12 mouse cellular contexts compared by ENCODE assay signal in the genomic region with DNA sequence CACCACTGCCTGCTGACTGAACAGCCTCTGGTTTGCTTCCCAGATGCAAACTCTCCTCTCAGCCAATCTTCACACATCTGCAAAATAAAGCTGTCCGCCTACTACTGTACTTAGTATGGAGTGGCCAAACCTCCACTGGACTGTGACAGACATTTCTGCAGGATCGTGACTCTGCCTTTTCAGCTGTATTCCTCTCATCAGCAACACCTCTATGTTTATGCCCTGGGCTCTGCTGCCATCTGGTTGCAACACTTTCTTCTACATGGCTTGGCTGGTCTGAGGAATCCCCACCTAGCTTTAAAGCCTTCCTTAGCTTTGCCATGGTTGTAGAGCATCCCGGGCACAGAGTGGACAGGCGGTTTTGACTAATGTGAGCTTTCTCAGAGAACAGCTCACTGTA. TPM values are rescaled to one million over a fixed set of nuclear protein-coding genes. Genes with fewer than 3 reads are reported as not detected.
DNase-seq lines count a peak whose midpoint lies in the region; ATAC-seq and TF ChIP-seq lines count a peak whose summit lies in the region.
"Had no signal": no experiment of that assay in that cellular context is flagged by ENCODE, and none has a peak within 500 bp of the region (broad histone marks: within the 10 kb centered on the region; RNA-seq: fewer than 3 reads in every experiment).

No protein-coding gene starts in this region.

- no peaks in the 10 kb centered on the region for H3K27me3 ChIP-seq in cerebellum, adult 2 months (ENCODE audit: control insufficient read depth, insufficient read depth, low read length)
- H3K27me3 ChIP-seq: embryonic facial prominence, embryonic 12.5 days; heart, embryonic 15.5 days had no signal

- ATAC-seq in granulocyte monocyte progenitor cell, adult 5-6 weeks (replicated peaks; ENCODE audit: poor library complexity, severe bottlenecking), result no peak

- peak; percentile 44 for DNase-seq in cerebellum, adult 2 months
- no peak for DNase-seq in cerebellum, adult 8-10 months
- DNase-seq in heart, postnatal 10 days, result peak; percentile 39 to 46
- no peak for DNase-seq in heart, postnatal 14 days
- DNase-seq in layer of hippocampus, adult 2 months (ENCODE audit: low spot score in 2 of 2), result no peak
- no peak for DNase-seq in layer of hippocampus, adult 9-11 months
- peak; percentile 46 for DNase-seq in 3134 (ENCODE audit: extremely low read depth, insufficient read length, low spot score)
- DNase-seq: lung, adult 18-20 months; thymus, postnatal 36 days had no signal

- TF ChIP-seq CTCF in cerebellum, adult 2 months (IDR thresholded peaks at IDR 0.05; ENCODE audit: borderline replicate concordance, insufficient read depth, low read depth, low read length), result peak; percentile 38; the same call in 1 of the 2 replicates
- peak; percentile 53 for TF ChIP-seq CTCF in layer of hippocampus, adult 2 months (conservative IDR thresholded peaks at IDR 0.05)

- no peak for TF ChIP-seq POLR2A in cerebellum, adult 2 months (IDR thresholded peaks at IDR 0.05; ENCODE audit: borderline replicate concordance, insufficient read depth, low read length)

- intact Hi-C loops in heart, postnatal 10 days (cut with DNase I), result no loop called here
- intact Hi-C loops in heart, postnatal 14 days (cut with DNase I), result no loop called here

- H3K4me3 ChIP-seq in cerebellum, adult 2 months (replicated peaks; ENCODE audit: insufficient read depth, low read depth, low read length), result no peak overlapping the region
- H3K4me3 ChIP-seq in layer of hippocampus, adult 2 months, result no peak overlapping the region
- H3K4me3 ChIP-seq: embryonic facial prominence, embryonic 12.5 days; heart, embryonic 15.5 days had no signal

- 61% methylated on average over 4 of the region's 4 CpGs for WGBS in cerebellum, adult 2 months

- no peak overlapping the region; the same call in 1 of the 2 replicates for H3K27ac ChIP-seq in cerebellum, adult 2 months (ENCODE audit: insufficient read depth, low read length)
- no peak overlapping the region for H3K27ac ChIP-seq in layer of hippocampus, adult 2 months
- H3K27ac ChIP-seq: embryonic facial prominence, embryonic 12.5 days; heart, embryonic 15.5 days had no signal

- H3K4me1 ChIP-seq in cerebellum, adult 2 months (ENCODE audit: control insufficient read depth, insufficient read depth, low read length), result peaks cover 15% of the 10 kb centered on the region

RNA-seq across cellular contexts. Expression of a gene that starts 20.3 kb away (rescaled TPM):
- 31.9 and 37.6 TPM in 2 replicates for polyA plus RNA-seq in cerebellum, adult 2 months (2012; rRNA removed)
- total RNA-seq in heart, postnatal 10 days (2021), result 10 to 100 TPM; 27.8 to 31.7 TPM
- 10 to 100 TPM; 23.5 to 25.0 TPM for total RNA-seq in heart, postnatal 14 days (2021)
- 10 to 100 TPM; 36.6 to 40.2 TPM for total RNA-seq in layer of hippocampus, adult 2 months (2021)
- 6.6 and 10.4 TPM in 2 replicates for total RNA-seq in granulocyte monocyte progenitor cell, adult 5-6 weeks (2014; fragmentation: Nextera tagmentation)
- total RNA-seq in granulocyte monocyte progenitor cell, adult 5-6 weeks (2017), result 13.4 and 14.6 TPM in 2 replicates

Comparison
In these comparisons a context has a peak if more than half of its experiments do, and no peak if none do; other contexts are left out.
1. DNase-seq: peak in cerebellum, adult 2 months (2 of 2), heart, postnatal 10 days (2 of 2) and 3134 (single experiment); none in cerebellum, adult 8-10 months (single experiment), heart, postnatal 14 days (0 of 2), layer of hippocampus, adult 2 months (0 of 2) and layer of hippocampus, adult 9-11 months (single experiment).